Mouse (Mus musculus): ENCODE measurements at regions not wholly inside any gene's neighbourhood (a gene's known extent, or its start where the extent isn't known, plus 50 kb on each side); places are given as distances from the start of the nearest gene placed in this dataset.

DNA sequence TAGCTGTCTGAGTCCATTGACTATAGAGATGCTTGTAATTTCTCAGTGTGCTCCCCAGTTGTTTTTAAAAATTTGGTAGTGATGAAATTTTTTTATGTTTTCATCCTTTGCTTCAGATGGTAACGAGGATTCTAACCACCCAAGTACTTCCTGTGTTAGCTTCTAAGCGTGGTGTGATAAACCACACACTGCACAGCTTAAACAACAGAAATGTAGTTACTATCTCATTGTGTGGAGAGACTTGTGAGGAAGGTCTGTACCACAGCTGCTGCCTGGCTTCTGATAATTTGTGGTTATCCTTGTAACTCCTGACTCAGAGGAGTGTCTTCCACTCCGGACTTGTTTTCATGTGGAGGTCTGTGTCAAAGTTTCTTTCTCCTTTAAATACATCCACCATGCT is 102.3 kb downstream of the Aldh8a1 start:
- TF ChIP-seq CTCF (IDR thresholded peaks at IDR 0.05; ENCODE audit: insufficient read depth, low read length) (no peak), POLR2A (IDR thresholded peaks at IDR 0.05; ENCODE audit: borderline replicate concordance, extremely low read depth, low read depth, low read length) (no peak)

Measured in lung, adult 2 months (tissue).